Mouse (Mus musculus) hindbrain, postnatal 0 days (tissue): ENCODE results near the gene Pde4b. TPM values are rescaled to one million over a fixed set of nuclear protein-coding genes. Genes with fewer than 3 reads are reported as not detected.

ENCODE experiments used
- ATAC-seq: fragments of 200-750 bp; cut with Nextera tagmentation; 2 replicates; pipeline ENCODE4 v1.8.0; 2017; ENCODE audit warnings: mild to moderate bottlenecking, moderate TSS enrichment, moderate library complexity
- DNase-seq: peaks from one replicate; pipeline ENCODE4 v3.0.0-alpha.2; 2015; ENCODE audit warnings: low spot score
- H3K27ac ChIP-seq: fragments of 300-500 bp; sonication (generic); 2 replicates; pipeline ENCODE4 v1.5.1; 2014; ENCODE audit warnings: mild to moderate bottlenecking
- H3K27me3 ChIP-seq: fragments of 300-500 bp; sonication (generic); 2 replicates; pipeline ENCODE4 v1.6.1; 2014; ENCODE audit warnings: low read length, mixed read lengths; ENCODE audit not compliant: insufficient read depth
- H3K36me3 ChIP-seq: fragments of 300-500 bp; sonication (generic); 2 replicates; pipeline ENCODE4 v1.6.1; 2014; ENCODE audit warnings: low read length, mixed read lengths; ENCODE audit not compliant: insufficient read depth
- H3K4me1 ChIP-seq: fragments of 300-500 bp; sonication (generic); 2 replicates; pipeline ENCODE4 v1.6.1; 2014; ENCODE audit warnings: antibody characterized with exemption, low read length, mixed read lengths; ENCODE audit not compliant: insufficient read depth
- H3K4me2 ChIP-seq: fragments of 300-500 bp; sonication (generic); 2 replicates; pipeline ENCODE4 v1.6.1; 2014; ENCODE audit warnings: low read depth, mild to moderate bottlenecking, low read length, moderate library complexity, mixed read lengths
- H3K4me3 ChIP-seq: fragments of 300-500 bp; sonication (generic); 2 replicates; pipeline ENCODE4 v1.5.1; 2014; ENCODE audit warnings: low read length
- H3K9ac ChIP-seq: fragments of 300-500 bp; sonication (generic); replicated peaks from 2 replicates; pipeline ENCODE4 v1.6.1; 2014; ENCODE audit warnings: mild to moderate bottlenecking, low read length, moderate library complexity, mixed read lengths
- H3K9me3 ChIP-seq: fragments of 300-500 bp; sonication (generic); 2 replicates; pipeline ENCODE4 v1.6.1; 2016; ENCODE audit warnings: low read length, mixed read lengths
- CTCF ChIP-seq: IDR thresholded peaks from 2 replicates; pipeline ENCODE4 v1.5.1; 2016; ENCODE audit warnings: antibody characterized with exemption, control low read depth, low read depth
- WGBS: fragments of 180-500 bp; shearing (Covaris S2); extraction: QIAGEN DNeasy Blood & Tissue Kit; methylation state at CpG from one replicate; pipeline ENCODE4 v1.1.7; 2014; 5-methylcytosine and 5-hydroxymethylcytosine counted together
- polyA plus RNA-seq: library from polyadenylated mRNA; unstranded; fragments of >200 nt; fragmentation: Nextera tagmentation; extraction: Ambion mirVana; gene quantifications from 2 replicates; pipeline ENCODE4 v1.2.1, GENCODE M21; 2015
- total RNA-seq: library from RNA; depleted of rRNA; stranded (reverse); fragments of >200 nt; gene quantifications from 2 replicates; pipeline ENCODE4 v1.2.3, GENCODE M21; 2014

Gene Pde4b
- total and polyA plus RNA-seq, 2 experiments from 2014 or later, result 46.8 to 62.5 TPM

GRCm38 (mm10) chr4:102136366-102136849 is 49.1 kb downstream of the Pde4b start:
- 65% methylated on average over 3 of the region's 3 CpGs for WGBS
- ATAC-seq, result no peak

DNA sequence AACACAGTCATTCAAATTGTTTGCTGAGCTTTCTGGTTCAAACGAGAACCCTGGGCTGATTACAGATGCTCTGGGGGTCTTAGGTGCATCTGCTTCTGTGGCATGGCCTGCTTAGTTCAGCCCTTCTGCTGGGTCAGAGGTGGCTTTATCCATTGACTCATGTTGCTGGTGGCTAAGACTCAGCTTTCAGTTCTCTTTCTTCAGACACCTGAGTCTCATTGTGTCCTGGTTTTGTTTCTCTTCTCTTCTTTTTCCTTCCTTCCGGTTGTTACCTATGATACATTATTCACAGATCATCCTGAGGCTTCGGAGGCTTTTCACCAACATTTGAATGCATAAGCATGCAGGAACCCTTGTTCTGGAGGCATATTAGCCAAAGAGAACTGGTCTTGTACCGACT is 51.0 kb downstream of the Pde4b start:
- no peaks in the 10 kb centered on the region for H3K9me3 ChIP-seq
- H3K4me1 ChIP-seq, result no peaks in the 10 kb centered on the region
- no peak overlapping the region for H3K9ac ChIP-seq
- DNase-seq, result peak; percentile 21
- no peak for TF ChIP-seq CTCF
- WGBS, result 71% methylated on average over 4 of the region's 4 CpGs
- H3K4me3 ChIP-seq, result no peak overlapping the region
- no peak overlapping the region for H3K4me2 ChIP-seq
- no peak for ATAC-seq
- H3K36me3 ChIP-seq, result no peaks in the 10 kb centered on the region
- no peaks in the 10 kb centered on the region for H3K27me3 ChIP-seq
- no peak overlapping the region for H3K27ac ChIP-seq

More at GRCm38 (mm10) chr4:102136366-102136849, 49.1 kb downstream of the Pde4b start:
- no peak for TF ChIP-seq CTCF
- Histone ChIP-seq H3K4me2 (no peak overlapping the region), H3K9me3 (no peaks in the 10 kb centered on the region), H3K27ac (no peak overlapping the region), H3K4me3 (no peak overlapping the region), H3K4me1 (no peaks in the 10 kb centered on the region), H3K9ac (no peak overlapping the region), H3K36me3 (no peaks in the 10 kb centered on the region), H3K27me3 (no peaks in the 10 kb centered on the region)
- no peak for DNase-seq

DNA sequence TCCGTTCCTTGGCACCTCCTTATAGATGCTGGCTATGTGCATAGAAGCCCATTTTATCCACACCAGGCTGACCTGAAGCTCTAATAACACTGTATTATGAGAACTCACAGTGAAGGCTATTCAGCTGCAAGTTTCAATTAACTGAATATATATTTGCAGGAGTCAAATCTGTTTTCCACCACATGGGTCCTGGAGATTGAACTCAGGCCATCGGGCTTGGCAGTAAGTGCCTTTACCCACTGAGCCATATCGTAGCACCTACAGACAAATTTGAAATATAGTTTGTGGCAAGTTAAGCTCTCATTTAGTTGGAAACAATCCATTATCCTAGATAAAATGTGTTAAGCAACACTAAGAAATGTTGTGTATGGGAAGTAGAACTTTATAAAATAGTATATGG is 53.9 kb downstream of the Pde4b start:
- no peaks in the 10 kb centered on the region for H3K4me1 ChIP-seq
- no peak for TF ChIP-seq CTCF
- no peak overlapping the region for H3K4me2 ChIP-seq
- no peaks in the 10 kb centered on the region for H3K36me3 ChIP-seq
- DNase-seq, result no peak
- no peak for ATAC-seq
- H3K9me3 ChIP-seq, result no peaks in the 10 kb centered on the region
- no peak overlapping the region for H3K27ac ChIP-seq
- no peak overlapping the region for H3K9ac ChIP-seq
- H3K4me3 ChIP-seq, result no peak overlapping the region
- 76% methylated on average over 3 of the region's 3 CpGs for WGBS
- H3K27me3 ChIP-seq, result no peaks in the 10 kb centered on the region

- ATAC-seq (no peak), DNase-seq (no peak)
- 76% methylated on average over 4 of the region's 4 CpGs for WGBS
- H3K27me3 ChIP-seq, result no peaks in the 10 kb centered on the region
- no peak overlapping the region for H3K27ac ChIP-seq
- H3K36me3 ChIP-seq, result no peaks in the 10 kb centered on the region
- H3K4me3 ChIP-seq, result no peak overlapping the region
- TF ChIP-seq CTCF, result no peak
- H3K4me2 ChIP-seq, result no peak overlapping the region
- H3K9ac ChIP-seq, result no peak overlapping the region
- no peaks in the 10 kb centered on the region for H3K9me3 ChIP-seq
- H3K4me1 ChIP-seq, result no peaks in the 10 kb centered on the region
Observed at GRCm38 (mm10) chr4:102148766-102149165, 61.4 kb downstream of the Pde4b start.

GRCm38 (mm10) chr4:102159178-102159577 is 71.8 kb downstream of the Pde4b start:
- H3K4me1 ChIP-seq, result no peaks in the 10 kb centered on the region
- no peak overlapping the region for H3K4me2 ChIP-seq
- DNase-seq, result no peak
- H3K36me3 ChIP-seq, result no peaks in the 10 kb centered on the region
- no peak overlapping the region for H3K4me3 ChIP-seq
- H3K9me3 ChIP-seq, result no peaks in the 10 kb centered on the region
- ATAC-seq, result no peak
- no peaks in the 10 kb centered on the region for H3K27me3 ChIP-seq
- H3K9ac ChIP-seq, result no peak overlapping the region
- TF ChIP-seq CTCF, result no peak
- no peak overlapping the region for H3K27ac ChIP-seq

DNA sequence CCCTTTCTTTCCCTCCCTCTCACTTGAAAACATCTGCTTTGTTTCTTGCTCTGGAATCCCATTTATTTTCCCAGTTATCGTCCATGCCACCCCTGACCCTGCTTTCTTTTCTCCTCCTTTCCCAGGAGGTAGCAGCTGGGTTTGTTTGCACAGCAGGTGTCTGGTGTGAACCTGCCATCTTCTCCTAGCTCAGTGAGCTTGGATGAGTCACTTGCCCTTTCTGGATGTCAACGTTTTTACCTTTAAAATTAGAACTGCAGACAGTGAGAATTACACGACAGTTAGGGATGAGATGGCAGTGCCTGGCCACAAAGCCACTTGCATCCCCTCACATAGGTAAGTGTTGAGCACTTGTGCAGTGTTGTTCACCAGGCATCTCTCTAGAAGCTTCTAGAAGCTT is 84.3 kb downstream of the Pde4b start:
- ATAC-seq, result no peak
- H3K4me3 ChIP-seq, result no peak overlapping the region
- no peaks in the 10 kb centered on the region for H3K4me1 ChIP-seq
- no peak for DNase-seq
- 43% methylated on average over 3 of the region's 3 CpGs for WGBS
- H3K27me3 ChIP-seq, result no peaks in the 10 kb centered on the region
- no peak overlapping the region for H3K4me2 ChIP-seq
- no peaks in the 10 kb centered on the region for H3K9me3 ChIP-seq
- no peak overlapping the region for H3K27ac ChIP-seq
- no peak for TF ChIP-seq CTCF
- H3K36me3 ChIP-seq, result no peaks in the 10 kb centered on the region
- no peak overlapping the region for H3K9ac ChIP-seq

- H3K9me3 ChIP-seq, result no peaks in the 10 kb centered on the region
- no peak for TF ChIP-seq CTCF
- 47% methylated on average over 7 of the region's 7 CpGs for WGBS
- H3K4me2 ChIP-seq, result no peak overlapping the region
- DNase-seq, result no peak
- H3K4me3 ChIP-seq, result no peak overlapping the region
- H3K27me3 ChIP-seq, result no peaks in the 10 kb centered on the region
- no peak overlapping the region for H3K27ac ChIP-seq
- H3K9ac ChIP-seq, result no peak overlapping the region
- ATAC-seq, result no peak
- H3K36me3 ChIP-seq, result no peaks in the 10 kb centered on the region
- H3K4me1 ChIP-seq, result no peaks in the 10 kb centered on the region
Observed at GRCm38 (mm10) chr4:102172711-102173213, 85.4 kb downstream of the Pde4b start.
